Mouse (Mus musculus) G1E (cell line): Measurements from ENCODE around the gene Gm49380.

Source experiments
- CTCF ChIP-seq: IDR thresholded peaks from 2 replicates; pipeline ENCODE4 v1.5.1; 2012; ENCODE audit warnings: low read depth, low read length, inconsistent platforms, mixed read lengths
- POLR2AphosphoS5 ChIP-seq: IDR thresholded peaks from 2 replicates; pipeline ENCODE4 v1.6.1; 2012; ENCODE audit warnings: low read depth, low read length, inconsistent platforms; ENCODE audit not compliant: insufficient replicate concordance
- TAL1 ChIP-seq: conservative IDR thresholded peaks from 2 replicates; pipeline ENCODE4 v1.6.1; 2012; ENCODE audit warnings: low read depth, low read length, inconsistent platforms, mixed read lengths

DNA sequence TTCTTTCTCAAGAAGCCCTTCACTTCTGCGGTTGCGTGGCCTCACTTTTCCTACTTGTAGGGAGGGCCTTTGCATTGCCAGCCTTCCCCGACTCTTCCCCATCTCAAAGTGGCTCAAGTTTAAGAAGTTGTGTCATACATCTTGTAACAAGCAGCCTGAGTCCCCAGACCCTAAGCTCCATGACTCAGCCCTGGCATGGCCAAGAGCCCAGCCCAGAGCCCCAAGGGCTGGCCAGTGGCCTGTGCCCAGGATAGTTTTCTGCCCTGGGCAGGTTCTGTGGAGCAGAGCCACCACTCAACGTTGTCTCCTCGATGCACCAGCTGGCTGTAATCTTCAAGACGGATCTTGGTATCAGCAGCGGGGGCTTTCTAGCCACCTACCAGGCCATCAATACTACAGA, 8.4 kb downstream of the Gm49380 start:
- TF ChIP-seq POLR2AphosphoS5 (no peak), CTCF (no peak), TAL1 (no peak)
